Mouse (Mus musculus) limb, embryonic 11.5 days (tissue): ENCODE measurements around the gene Cdk6. TPM values are rescaled to one million over a fixed set of nuclear protein-coding genes. Genes with fewer than 3 reads are reported as not detected.

Experiments
- ATAC-seq: fragments of 200-750 bp; cut with Nextera tagmentation; 2 replicates; pipeline ENCODE4 v1.8.0; 2017; ENCODE audit warnings: low read depth; ENCODE audit not compliant: insufficient number of reproducible peaks, low FRiP score, low TSS enrichment
- DNase-seq: peaks from one replicate; pipeline ENCODE4 v3.0.0-alpha.2; 2015; ENCODE audit warnings: low spot score
- H3K27ac ChIP-seq: fragments of 300-500 bp; sonication (generic); replicated peaks from 2 replicates; pipeline ENCODE4 v1.5.1; 2014; ENCODE audit warnings: low read depth, mild to moderate bottlenecking, low read length
- H3K27me3 ChIP-seq: fragments of 300-500 bp; sonication (generic); 2 replicates; pipeline ENCODE4 v1.6.1; 2014; ENCODE audit warnings: mild to moderate bottlenecking, low read length, mixed read lengths; ENCODE audit not compliant: control insufficient read depth, insufficient read depth
- H3K36me3 ChIP-seq: fragments of 300-500 bp; sonication (generic); 2 replicates; pipeline ENCODE4 v1.6.1; 2014; ENCODE audit warnings: mild to moderate bottlenecking, low read length, moderate library complexity, mixed read lengths; ENCODE audit not compliant: control insufficient read depth, insufficient read depth
- H3K4me1 ChIP-seq: fragments of 300-500 bp; sonication (generic); 2 replicates; pipeline ENCODE4 v1.6.1; 2014; ENCODE audit warnings: low read length, mixed read lengths; ENCODE audit not compliant: control insufficient read depth, insufficient read depth
- H3K4me2 ChIP-seq: fragments of 300-500 bp; sonication (generic); 2 replicates; pipeline ENCODE4 v1.6.1; 2014; ENCODE audit warnings: low read depth, mild to moderate bottlenecking, moderate library complexity; ENCODE audit not compliant: severe bottlenecking
- H3K4me3 ChIP-seq: fragments of 300-500 bp; sonication (generic); 2 replicates; pipeline ENCODE4 v1.5.1; 2014; ENCODE audit warnings: low read depth, low read length
- H3K9ac ChIP-seq: fragments of 300-500 bp; sonication (generic); 2 replicates; pipeline ENCODE4 v1.6.1; 2014; ENCODE audit warnings: mild to moderate bottlenecking, low read length
- H3K9me3 ChIP-seq: fragments of 300-500 bp; sonication (generic); 2 replicates; pipeline ENCODE4 v1.6.1; 2016; ENCODE audit warnings: low read length; ENCODE audit not compliant: control insufficient read depth
- WGBS: fragments of 180-500 bp; shearing (Covaris S2); extraction: QIAGEN DNeasy Blood & Tissue Kit; methylation state at CpG from one replicate; pipeline ENCODE4 v1.1.7; 2014; 5-methylcytosine and 5-hydroxymethylcytosine counted together
- polyA plus RNA-seq: library from polyadenylated mRNA; unstranded; fragments of >200 nt; fragmentation: Nextera tagmentation; extraction: Ambion mirVana; gene quantifications from 2 replicates; pipeline ENCODE4 v1.2.1, GENCODE M21; 2014

Gene Cdk6
- polyA plus RNA-seq, 1 experiment from 2014 or later, result 31.3 TPM

GRCm38 (mm10) chr5:3386731-3387087 lies 45.4 kb downstream of the Cdk6 start:
- no peak overlapping the region for H3K4me2 ChIP-seq
- DNase-seq (no peak), ATAC-seq (no peak)
- no peak overlapping the region for H3K9ac ChIP-seq
- no peaks in the 10 kb centered on the region for H3K4me1 ChIP-seq
- H3K27ac ChIP-seq, result no peak overlapping the region
- no peaks in the 10 kb centered on the region for H3K27me3 ChIP-seq
- H3K9me3 ChIP-seq, result no peaks in the 10 kb centered on the region
- WGBS, result 30% methylated on average over 4 of the region's 4 CpGs
- no peaks in the 10 kb centered on the region for H3K36me3 ChIP-seq
- H3K4me3 ChIP-seq, result no peak overlapping the region

GRCm38 (mm10) chr5:3387138-3387537 lies 45.9 kb downstream of the Cdk6 start:
- no peaks in the 10 kb centered on the region for H3K27me3 ChIP-seq
- DNase-seq (no peak), ATAC-seq (no peak)
- H3K36me3 ChIP-seq, result no peaks in the 10 kb centered on the region
- H3K4me1 ChIP-seq, result no peaks in the 10 kb centered on the region
- no peak overlapping the region for H3K27ac ChIP-seq
- H3K4me2 ChIP-seq, result no peak overlapping the region
- WGBS, result 72% methylated on average over 5 of the region's 5 CpGs
- no peak overlapping the region for H3K9ac ChIP-seq
- H3K9me3 ChIP-seq, result no peaks in the 10 kb centered on the region
- no peak overlapping the region for H3K4me3 ChIP-seq

GRCm38 (mm10) chr5:3392856-3393255 lies 51.6 kb downstream of the Cdk6 start:
- Histone ChIP-seq H3K9ac (no peak overlapping the region), H3K4me2 (no peak overlapping the region), H3K36me3 (no peaks in the 10 kb centered on the region), H3K4me1 (no peaks in the 10 kb centered on the region), H3K9me3 (no peaks in the 10 kb centered on the region), H3K27me3 (no peaks in the 10 kb centered on the region), H3K4me3 (no peak overlapping the region), H3K27ac (no peak overlapping the region)
- 90% methylated on average over 3 of the region's 3 CpGs for WGBS
- ATAC-seq (no peak), DNase-seq (no peak)

GRCm38 (mm10) chr5:3394145-3394544 lies 52.9 kb downstream of the Cdk6 start:
- no peak for ATAC-seq
- Histone ChIP-seq H3K9ac (no peak overlapping the region), H3K36me3 (no peaks in the 10 kb centered on the region), H3K27ac (no peak overlapping the region), H3K4me3 (no peak overlapping the region), H3K9me3 (no peaks in the 10 kb centered on the region), H3K4me1 (no peaks in the 10 kb centered on the region), H3K27me3 (no peaks in the 10 kb centered on the region), H3K4me2 (no peak overlapping the region)
- WGBS, result 93% methylated on average over 7 of the region's 7 CpGs
- no peak for DNase-seq

GRCm38 (mm10) chr5:3395020-3395419 lies 53.7 kb downstream of the Cdk6 start:
- Histone ChIP-seq H3K4me1 (no peaks in the 10 kb centered on the region; the same call in 1 of the 2 replicates), H3K27ac (no peak overlapping the region), H3K27me3 (no peaks in the 10 kb centered on the region), H3K4me2 (no peak overlapping the region), H3K9me3 (no peaks in the 10 kb centered on the region), H3K9ac (no peak overlapping the region), H3K4me3 (no peak overlapping the region), H3K36me3 (no peaks in the 10 kb centered on the region)
- no peak for ATAC-seq
- DNase-seq, result no peak
- 60% methylated on average over 6 of the region's 6 CpGs for WGBS

GRCm38 (mm10) chr5:3396214-3396613 lies 54.9 kb downstream of the Cdk6 start:
- WGBS, result 91% methylated on average over 6 of the region's 6 CpGs
- ATAC-seq, result no peak

GRCm38 (mm10) chr5:3396910-3397575 lies 55.8 kb downstream of the Cdk6 start:
- no peak overlapping the region for H3K27ac ChIP-seq
- ATAC-seq, result no peak
- DNase-seq, result no peak
- no peak overlapping the region for H3K4me2 ChIP-seq
- 83% methylated on average over 11 of the region's 11 CpGs for WGBS
- no peak overlapping the region for H3K4me3 ChIP-seq
- no peak overlapping the region for H3K9ac ChIP-seq
- no peaks in the 10 kb centered on the region; the same call in 1 of the 2 replicates for H3K4me1 ChIP-seq
- H3K36me3 ChIP-seq, result no peaks in the 10 kb centered on the region
- no peaks in the 10 kb centered on the region for H3K27me3 ChIP-seq
- H3K9me3 ChIP-seq, result no peaks in the 10 kb centered on the region

More at GRCm38 (mm10) chr5:3396214-3396613, 54.9 kb downstream of the Cdk6 start:
- H3K4me1 ChIP-seq, result no peaks in the 10 kb centered on the region; the same call in 1 of the 2 replicates
- H3K4me3 ChIP-seq, result no peak overlapping the region
- no peaks in the 10 kb centered on the region for H3K9me3 ChIP-seq
- no peak overlapping the region for H3K4me2 ChIP-seq
- no peak overlapping the region for H3K9ac ChIP-seq
- H3K27me3 ChIP-seq, result no peaks in the 10 kb centered on the region
- H3K27ac ChIP-seq, result no peak overlapping the region
- H3K36me3 ChIP-seq, result no peaks in the 10 kb centered on the region
- no peak for DNase-seq

- Histone ChIP-seq H3K27me3 (no peaks in the 10 kb centered on the region), H3K36me3 (no peaks in the 10 kb centered on the region), H3K4me2 (no peak overlapping the region), H3K4me1 (peaks cover 2% of the 10 kb centered on the region; the same call in 1 of the 2 replicates), H3K9ac (no peak overlapping the region), H3K4me3 (no peak overlapping the region), H3K27ac (peak overlapping the region; percentile 79), H3K9me3 (no peaks in the 10 kb centered on the region)
- 19% methylated on average over 7 of the region's 7 CpGs for WGBS
- peak; percentile 76; the same call in 1 of the 2 replicates for ATAC-seq
- DNase-seq, result peak; percentile 42
Measured at GRCm38 (mm10) chr5:3399784-3400494, 58.7 kb downstream of the Cdk6 start.
